Mouse (Mus musculus) bone marrow, adult 2 months (tissue): Measurements from ENCODE around the gene Ankrd42. TPM values are rescaled to one million over a fixed set of nuclear protein-coding genes. Genes with fewer than 3 reads are reported as not detected.

Source experiments
- H3K27ac ChIP-seq: fragments of 200-500 bp; 2 replicates; pipeline ENCODE4 v1.5.1; 2012; ENCODE audit warnings: low read depth, mild to moderate bottlenecking, control low read depth, inconsistent platforms, low read length; ENCODE audit not compliant: control insufficient read depth, poor library complexity, insufficient read depth
- H3K4me1 ChIP-seq: fragments of 200-500 bp; 2 replicates; pipeline ENCODE4 v1.6.1; 2011; ENCODE audit warnings: low read length; ENCODE audit not compliant: control insufficient read depth, insufficient read depth
- H3K4me3 ChIP-seq: fragments of 200-500 bp; replicated peaks from 2 replicates; pipeline ENCODE3; 2011; ENCODE audit warnings: mild to moderate bottlenecking, low read depth, low read length, control low read depth; ENCODE audit not compliant: control insufficient read depth
- CTCF ChIP-seq: fragments of 200-500 bp; IDR thresholded peaks from 2 replicates; pipeline ENCODE4 v1.5.1; 2011; ENCODE audit warnings: low read length, control low read depth; ENCODE audit not compliant: control insufficient read depth, insufficient read depth
- POLR2A ChIP-seq: fragments of 200-500 bp; IDR thresholded peaks from 2 replicates; pipeline ENCODE4 v1.6.1; 2011; ENCODE audit warnings: low read depth, mild to moderate bottlenecking, control low read depth, low read length, borderline replicate concordance; ENCODE audit not compliant: control insufficient read depth
- WGBS: fragments of 180-500 bp; shearing (Covaris S2); methylation state at CpG from one replicate; pipeline ENCODE4 v1.1.7; 2018; 5-methylcytosine and 5-hydroxymethylcytosine counted together
- polyA plus RNA-seq: library from polyadenylated mRNA; stranded (reverse); fragments of >200 nt; gene quantifications from 2 replicates; pipeline ENCODE4 v1.2.4, GENCODE M21; 2011; ENCODE audit warnings: low replicate concordance; ENCODE audit not compliant: missing spikeins, insufficient read depth, insufficient read length

The Ankrd42 gene
- 0.95 TPM in 1 of 2 replicates, not detected in the other for polyA plus RNA-seq

- under 1% methylated on average over 44 of the region's 44 CpGs for WGBS
- H3K27ac ChIP-seq: peak within 1 kb of the TSS; percentile 46
- no peak for TF ChIP-seq CTCF
- peak; percentile 33; the same call in 1 of the 2 replicates for TF ChIP-seq POLR2A
- peaks cover 1% of the 10 kb centered on the region for H3K4me1 ChIP-seq
- peak within 1 kb of the TSS; percentile 77 for H3K4me3 ChIP-seq
These were observed at the start of gene Ankrd42 for GRCm38 (mm10) chr7:92637021-92637625. TSS of gene Ankrd42 (minus strand) at chr7:92637142.

- TF ChIP-seq CTCF (no peak), POLR2A (no peak)
- Histone ChIP-seq H3K4me3 (no peak overlapping the region), H3K4me1 (no peaks in the 10 kb centered on the region), H3K27ac (no peak overlapping the region)
- 63% methylated on average over 4 of the region's 4 CpGs for WGBS
These were observed 40.4 kb upstream of the Ankrd42 start for GRCm38 (mm10) chr7:92677346-92677745.

- H3K27ac ChIP-seq: no peak overlapping the region
- TF ChIP-seq POLR2A: no peak
- TF ChIP-seq CTCF: no peak
- no peaks in the 10 kb centered on the region for H3K4me1 ChIP-seq
- WGBS: 82% methylated on average over 3 of the region's 3 CpGs
- H3K4me3 ChIP-seq: no peak overlapping the region
These were observed 38.2 kb upstream of the Ankrd42 start for GRCm38 (mm10) chr7:92675131-92675530.

- H3K27ac ChIP-seq: peak within 1 kb of the TSS; percentile 95
- under 1% methylated on average over 88 of the region's 88 CpGs for WGBS
- H3K4me3 ChIP-seq: peak within 1 kb of the TSS; percentile 97
- TF ChIP-seq POLR2A (peak; percentile 96), CTCF (no peak)
- no peaks in the 10 kb centered on the region; the same call in 1 of the 2 replicates for H3K4me1 ChIP-seq
These were observed 32.8 kb upstream of the Ankrd42 start, which contains the start of gene Pcf11 for GRCm38 (mm10) chr7:92669507-92670471. TSS of gene Pcf11 (minus strand) at chr7:92669934.

- Histone ChIP-seq H3K4me3 (peak overlapping the region; percentile 97), H3K27ac (peak overlapping the region; percentile 95), H3K4me1 (no peaks in the 10 kb centered on the region; the same call in 1 of the 2 replicates)
- TF ChIP-seq POLR2A: peak; percentile 55; the same call in 1 of the 2 replicates
- TF ChIP-seq CTCF: no peak
- under 1% methylated on average over 29 of the region's 29 CpGs for WGBS
These were observed 32.0 kb upstream of the Ankrd42 start for GRCm38 (mm10) chr7:92668791-92669506.

- Histone ChIP-seq H3K4me3 (no peak overlapping the region), H3K4me1 (no peaks in the 10 kb centered on the region; the same call in 1 of the 2 replicates), H3K27ac (no peak overlapping the region; the same call in 1 of the 2 replicates)
- no peak for TF ChIP-seq POLR2A
- TF ChIP-seq CTCF: no peak
- 66% methylated on average over 7 of the region's 7 CpGs for WGBS
These were observed 29.4 kb upstream of the Ankrd42 start for GRCm38 (mm10) chr7:92666274-92666820.

GRCm38 (mm10) chr7:92658050-92658449 lies 21.1 kb upstream of the Ankrd42 start:
- no peak overlapping the region for H3K4me3 ChIP-seq
- no peaks in the 10 kb centered on the region for H3K4me1 ChIP-seq
- 95% methylated on average over 5 of the region's 5 CpGs for WGBS
- TF ChIP-seq CTCF (no peak), POLR2A (no peak)
- no peak overlapping the region for H3K27ac ChIP-seq
